Mouse (Mus musculus): ENCODE results near the gene 1700017B05Rik. TPM values are rescaled to one million over a fixed set of nuclear protein-coding genes. Genes with fewer than 3 reads are reported as not detected.
"Not testable (repeated sequence)": the region's sequence is repeated elsewhere in the genome, so short reads cannot be mapped to it uniquely, and the experiment has no call there.

The 1700017B05Rik gene
- 9.1 and 11.7 TPM in 2 replicates for polyA plus RNA-seq (2016; fragmentation: Nextera tagmentation; extraction: Ambion mirVana)

- H3K27ac ChIP-seq = peak within 1 kb of the TSS; percentile 66
- peaks cover 20% of the 10 kb centered on the region for H3K4me1 ChIP-seq
- H3K4me3 ChIP-seq (replicated peaks) = peak within 1 kb of the TSS; percentile 71
- ATAC-seq (ENCODE audit: low FRiP score) = peak; percentile 76
- H3K4me2 ChIP-seq = peak within 1 kb of the TSS; percentile 98
- peak within 1 kb of the TSS; percentile 80 for H3K9ac ChIP-seq
- H3K36me3 ChIP-seq (replicated peaks) = peaks cover 14% of the 10 kb centered on the region
- H3K27me3 ChIP-seq = peaks cover 36% of the 10 kb centered on the region
- H3K9me3 ChIP-seq = no peaks in the 10 kb centered on the region
- WGBS = under 1% methylated on average over 72 of the region's 87 CpGs
These were observed at the start of gene 1700017B05Rik for GRCm38 (mm10) chr9:57261913-57262794. 1700017B05Rik (minus strand) TSS chr9:57262612.

DNA sequence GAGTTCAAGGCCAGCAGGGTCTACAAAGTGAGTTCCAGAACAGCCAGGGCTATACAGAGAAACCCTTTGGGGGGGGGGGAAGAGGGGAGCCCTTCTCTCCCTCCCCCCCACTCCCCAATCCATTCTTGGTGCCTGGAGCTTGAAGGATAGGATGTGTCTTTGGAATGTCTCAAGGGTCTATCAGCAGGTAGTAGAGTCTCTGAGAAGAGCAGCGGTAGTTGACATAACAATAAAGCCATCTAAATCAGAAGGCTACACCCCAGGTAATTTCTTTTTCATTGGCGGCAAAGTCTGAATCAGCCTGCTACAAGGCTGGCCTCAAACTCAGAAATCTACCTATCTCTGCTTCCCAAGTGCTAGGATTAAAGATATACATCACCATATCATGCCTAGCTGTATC lies 48.5 kb upstream of the 1700017B05Rik start:
- H3K9me3 ChIP-seq = no peaks in the 10 kb centered on the region
- no peak overlapping the region for H3K4me3 ChIP-seq (replicated peaks)
- H3K27ac ChIP-seq = no peak overlapping the region
- H3K27me3 ChIP-seq = no peaks in the 10 kb centered on the region
- no peaks in the 10 kb centered on the region for H3K4me1 ChIP-seq
- WGBS = 92% methylated on average over 2 of the region's 2 CpGs
- no peak overlapping the region for H3K9ac ChIP-seq
- H3K4me2 ChIP-seq = no peak overlapping the region
- no peaks in the 10 kb centered on the region for H3K36me3 ChIP-seq (replicated peaks)
- no peak for ATAC-seq (ENCODE audit: low FRiP score)

- Histone ChIP-seq H3K27ac (no peak overlapping the region), H3K4me2 (no peak overlapping the region), H3K9me3 (no peaks in the 10 kb centered on the region), H3K9ac (no peak overlapping the region), H3K36me3 (replicated peaks) (no peaks in the 10 kb centered on the region), H3K27me3 (no peaks in the 10 kb centered on the region), H3K4me1 (no peaks in the 10 kb centered on the region), H3K4me3 (replicated peaks) (no peak overlapping the region)
- ATAC-seq (ENCODE audit: low FRiP score) = no peak
- 92% methylated on average over 4 of the region's 4 CpGs for WGBS
These were observed 46.9 kb upstream of the 1700017B05Rik start for GRCm38 (mm10) chr9:57309353-57309752.

- H3K4me1 ChIP-seq = no peaks in the 10 kb centered on the region
- H3K27ac ChIP-seq = no peak overlapping the region
- H3K4me2 ChIP-seq = no peak overlapping the region
- no peak for ATAC-seq (ENCODE audit: low FRiP score)
- no peaks in the 10 kb centered on the region for H3K36me3 ChIP-seq (replicated peaks)
- no peaks in the 10 kb centered on the region for H3K9me3 ChIP-seq
- H3K27me3 ChIP-seq = no peaks in the 10 kb centered on the region
- H3K4me3 ChIP-seq (replicated peaks) = no peak overlapping the region
- no peak overlapping the region for H3K9ac ChIP-seq
- 88% methylated on average over 4 of the region's 4 CpGs for WGBS
These were observed 45.0 kb upstream of the 1700017B05Rik start for GRCm38 (mm10) chr9:57307456-57307855.

GRCm38 (mm10) chr9:57304716-57305115 lies 42.3 kb upstream of the 1700017B05Rik start:
- H3K4me3 ChIP-seq (replicated peaks); H3K9ac ChIP-seq; H3K36me3 ChIP-seq (replicated peaks); H3K9me3 ChIP-seq; H3K4me1 ChIP-seq; H3K4me2 ChIP-seq; H3K27ac ChIP-seq; H3K27me3 ChIP-seq; ATAC-seq (ENCODE audit: low FRiP score): not testable (repeated sequence)
- 95% methylated on average over 4 of the region's 4 CpGs for WGBS

- H3K4me2 ChIP-seq = no peak overlapping the region
- no peaks in the 10 kb centered on the region for H3K4me1 ChIP-seq
- ATAC-seq (ENCODE audit: low FRiP score) = no peak
- H3K36me3 ChIP-seq (replicated peaks) = no peaks in the 10 kb centered on the region
- no peaks in the 10 kb centered on the region for H3K9me3 ChIP-seq
- H3K9ac ChIP-seq = no peak overlapping the region
- no peaks in the 10 kb centered on the region for H3K27me3 ChIP-seq
- H3K4me3 ChIP-seq (replicated peaks) = no peak overlapping the region
- no peak overlapping the region for H3K27ac ChIP-seq
- 90% methylated on average over 2 of the region's 2 CpGs for WGBS
These were observed 41.8 kb upstream of the 1700017B05Rik start for GRCm38 (mm10) chr9:57304251-57304650.

GRCm38 (mm10) chr9:57303356-57303755 lies 40.9 kb upstream of the 1700017B05Rik start:
- Histone ChIP-seq H3K4me3 (replicated peaks) (no peak overlapping the region), H3K27ac (no peak overlapping the region), H3K4me2 (no peak overlapping the region), H3K27me3 (no peaks in the 10 kb centered on the region), H3K36me3 (replicated peaks) (no peaks in the 10 kb centered on the region), H3K4me1 (no peaks in the 10 kb centered on the region), H3K9me3 (no peaks in the 10 kb centered on the region), H3K9ac (no peak overlapping the region)
- no peak for ATAC-seq (ENCODE audit: low FRiP score)
- WGBS = 83% methylated on average over 1 of the region's 1 CpGs

DNA sequence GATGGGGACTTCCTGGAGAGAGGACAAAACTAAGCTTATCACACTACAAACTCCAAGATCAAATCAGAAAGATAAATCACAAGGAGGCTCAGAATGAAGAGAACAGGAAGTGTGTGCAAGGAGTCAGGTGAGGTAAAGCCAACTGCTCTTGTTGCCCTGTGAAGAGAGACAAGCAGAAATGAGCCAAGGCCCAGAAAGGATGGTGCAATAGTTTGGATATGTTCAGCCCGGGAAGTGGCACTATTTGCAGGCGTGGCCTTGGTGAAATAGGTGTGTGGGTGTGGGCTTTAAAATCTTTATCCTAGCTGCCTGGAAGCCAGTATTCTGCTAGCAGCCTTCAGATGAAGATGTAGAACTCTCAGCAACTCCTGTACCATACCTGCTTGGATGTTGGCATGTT lies 38.4 kb upstream of the 1700017B05Rik start:
- no peak overlapping the region for H3K9ac ChIP-seq
- H3K4me1 ChIP-seq = peaks cover 2% of the 10 kb centered on the region; the same call in 1 of the 2 replicates
- no peaks in the 10 kb centered on the region for H3K36me3 ChIP-seq (replicated peaks)
- ATAC-seq (ENCODE audit: low FRiP score) = no peak
- no peaks in the 10 kb centered on the region for H3K27me3 ChIP-seq
- no peaks in the 10 kb centered on the region for H3K9me3 ChIP-seq
- 93% methylated on average over 2 of the region's 2 CpGs for WGBS
- no peak overlapping the region for H3K4me3 ChIP-seq (replicated peaks)
- no peak overlapping the region for H3K27ac ChIP-seq
- H3K4me2 ChIP-seq = no peak overlapping the region

DNA sequence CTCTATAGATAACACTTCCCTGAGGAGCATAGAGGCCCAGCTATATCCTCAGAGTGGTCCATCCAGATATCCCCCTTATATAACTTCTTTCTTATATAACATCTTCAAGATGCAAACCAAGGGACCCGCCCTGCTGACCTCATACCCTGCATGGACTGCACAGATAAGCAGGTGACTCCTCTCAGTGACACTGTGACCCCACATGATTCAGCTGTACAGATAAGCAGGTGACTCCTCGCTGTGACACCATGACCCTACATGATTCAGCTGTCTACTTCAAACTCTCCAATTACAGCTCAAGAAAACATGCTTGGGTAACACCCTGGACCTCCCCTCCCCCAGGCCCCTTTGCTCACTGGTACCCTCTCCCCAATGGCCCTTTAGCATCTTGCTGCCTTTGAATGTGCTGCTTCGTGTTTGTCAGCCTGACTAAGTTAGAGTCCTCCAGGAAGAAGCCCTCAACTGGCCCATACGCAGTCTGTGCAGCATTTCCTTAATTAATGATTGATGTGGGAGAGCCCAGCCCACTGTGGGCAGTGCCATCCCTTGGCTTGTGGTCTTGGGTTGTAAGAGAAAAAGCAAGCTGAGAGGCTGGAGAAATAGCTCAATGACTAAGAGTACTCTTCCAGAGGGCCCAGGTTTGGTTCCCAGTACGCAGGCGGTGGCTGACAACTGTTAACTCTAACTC lies 37.5 kb upstream of the 1700017B05Rik start:
- Histone ChIP-seq H3K27ac (no peak overlapping the region), H3K9ac (no peak overlapping the region)
- 85% methylated on average over 6 of the region's 6 CpGs for WGBS

DNA sequence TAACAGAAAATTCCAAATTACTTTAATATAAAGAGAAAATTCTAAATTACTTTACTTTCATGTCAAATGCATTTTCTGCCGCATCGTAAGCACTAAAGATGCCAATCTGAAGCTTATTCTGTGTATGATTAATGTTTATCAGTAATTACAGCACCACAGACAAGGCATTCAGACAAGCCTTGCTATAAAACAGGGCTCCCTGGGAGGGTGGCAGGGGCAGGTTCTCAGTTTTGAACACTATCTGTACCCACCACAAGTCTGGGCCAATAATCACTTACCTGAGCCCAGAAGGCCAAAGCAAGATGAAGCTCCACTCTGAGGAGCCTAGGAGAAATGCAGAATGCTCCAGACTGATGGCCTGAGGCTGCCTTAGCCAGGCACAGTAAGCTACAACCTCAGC lies 35.5 kb upstream of the 1700017B05Rik start:
- ATAC-seq (ENCODE audit: low FRiP score) = no peak
- H3K36me3 ChIP-seq (replicated peaks) = no peaks in the 10 kb centered on the region
- H3K4me1 ChIP-seq = peaks cover 2% of the 10 kb centered on the region; the same call in 1 of the 2 replicates
- H3K27me3 ChIP-seq = no peaks in the 10 kb centered on the region
- no peaks in the 10 kb centered on the region for H3K9me3 ChIP-seq
- H3K9ac ChIP-seq = no peak overlapping the region
- H3K4me2 ChIP-seq = no peak overlapping the region
- H3K27ac ChIP-seq = no peak overlapping the region
- H3K4me3 ChIP-seq (replicated peaks) = no peak overlapping the region
- WGBS = 91% methylated on average over 2 of the region's 2 CpGs

More for the DNA sequence above, 37.5 kb upstream of the 1700017B05Rik start:
- no peaks in the 10 kb centered on the region for H3K27me3 ChIP-seq
- H3K36me3 ChIP-seq (replicated peaks) = no peaks in the 10 kb centered on the region
- no peak for ATAC-seq (ENCODE audit: low FRiP score)
- H3K9me3 ChIP-seq = no peaks in the 10 kb centered on the region
- no peak overlapping the region for H3K4me2 ChIP-seq
- H3K4me1 ChIP-seq = peaks cover 2% of the 10 kb centered on the region; the same call in 1 of the 2 replicates
- no peak overlapping the region for H3K4me3 ChIP-seq (replicated peaks)

- H3K27ac ChIP-seq = no peak overlapping the region
- no peak for ATAC-seq (ENCODE audit: low FRiP score)
- WGBS = 63% methylated on average over 8 of the region's 8 CpGs
- H3K9me3 ChIP-seq = no peaks in the 10 kb centered on the region
- H3K36me3 ChIP-seq (replicated peaks) = no peaks in the 10 kb centered on the region
- no peak overlapping the region for H3K9ac ChIP-seq
- peaks cover 2% of the 10 kb centered on the region; the same call in 1 of the 2 replicates for H3K4me1 ChIP-seq
- no peak overlapping the region for H3K4me3 ChIP-seq (replicated peaks)
- H3K27me3 ChIP-seq = no peaks in the 10 kb centered on the region
- H3K4me2 ChIP-seq = no peak overlapping the region
These were observed 33.9 kb upstream of the 1700017B05Rik start for GRCm38 (mm10) chr9:57296277-57296676.

- Histone ChIP-seq H3K9me3 (no peaks in the 10 kb centered on the region), H3K27me3 (no peaks in the 10 kb centered on the region), H3K9ac (no peak overlapping the region), H3K27ac (no peak overlapping the region), H3K4me2 (no peak overlapping the region), H3K4me3 (replicated peaks) (no peak overlapping the region), H3K36me3 (replicated peaks) (no peaks in the 10 kb centered on the region), H3K4me1 (peaks cover 2% of the 10 kb centered on the region; the same call in 1 of the 2 replicates)
- no peak for ATAC-seq (ENCODE audit: low FRiP score)
- 86% methylated on average over 3 of the region's 3 CpGs for WGBS
These were observed 33.3 kb upstream of the 1700017B05Rik start for GRCm38 (mm10) chr9:57295666-57296065.

Measured in forebrain, embryonic 12.5 days (tissue).